Mouse (Mus musculus): ENCODE data around the gene Ndst4. TPM values are rescaled to one million over a fixed set of nuclear protein-coding genes. Genes with fewer than 3 reads are reported as not detected.

The Ndst4 gene
- polyA plus RNA-seq (2015; fragmentation: Nextera tagmentation; extraction: Ambion mirVana), result 1.1 and 1.6 TPM in 2 replicates

DNA sequence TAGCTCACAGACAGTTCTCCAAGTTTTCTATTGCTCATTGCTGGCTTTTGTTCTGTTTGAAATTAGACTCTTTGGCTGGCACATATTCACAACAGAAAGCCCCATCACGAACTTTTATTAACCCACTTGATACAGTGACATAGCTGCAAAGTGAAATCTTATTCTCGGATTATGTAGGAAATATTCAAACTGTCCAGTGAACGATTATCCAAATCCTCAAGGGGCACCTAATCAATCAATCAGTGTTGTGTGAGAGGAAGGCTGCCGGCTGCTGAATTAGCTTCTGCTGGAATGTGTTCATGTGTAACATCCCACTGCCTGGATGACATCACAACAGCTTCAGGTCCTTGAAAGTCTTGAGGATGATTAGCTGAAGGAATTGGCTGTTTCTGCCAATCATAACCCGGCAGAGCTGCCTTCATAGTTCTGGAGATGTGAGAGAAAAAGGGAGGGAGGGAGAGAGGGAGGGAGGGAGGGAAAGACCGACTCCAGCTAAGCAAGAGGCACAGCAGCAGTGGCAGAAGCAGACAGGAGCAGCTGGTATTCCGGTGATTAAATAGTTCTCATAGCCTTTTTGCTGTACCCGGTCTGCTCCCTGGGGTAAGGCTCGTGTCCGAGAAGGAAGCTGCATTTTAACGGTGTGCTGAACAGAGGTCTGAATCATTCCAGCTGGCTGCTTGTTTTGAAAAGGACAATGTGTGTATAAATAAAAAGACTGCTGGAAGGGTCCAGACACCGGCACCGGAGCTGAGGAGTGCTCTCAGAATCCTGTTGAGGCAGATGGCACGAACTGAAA, at the start of gene Ndst4:
Ndst4 (plus strand) TSS at position 476 of the 796 bp plus-strand sequence.
- WGBS, result 2% methylated on average over 14 of the region's 14 CpGs
- Histone ChIP-seq H3K36me3 (no peaks in the 10 kb centered on the region), H3K4me1 (peaks cover 15% of the 10 kb centered on the region), H3K9ac (replicated peaks) (peak within 1 kb of the TSS; percentile 34), H3K27me3 (no peaks in the 10 kb centered on the region), H3K9me3 (no peaks in the 10 kb centered on the region), H3K4me3 (peak within 1 kb of the TSS; percentile 41), H3K27ac (replicated peaks) (peak within 1 kb of the TSS; percentile 41; the same call in 1 of the 2 replicates), H3K4me2 (replicated peaks) (peak within 1 kb of the TSS; percentile 66)
- ATAC-seq (replicated peaks), result peak; percentile 94

DNA sequence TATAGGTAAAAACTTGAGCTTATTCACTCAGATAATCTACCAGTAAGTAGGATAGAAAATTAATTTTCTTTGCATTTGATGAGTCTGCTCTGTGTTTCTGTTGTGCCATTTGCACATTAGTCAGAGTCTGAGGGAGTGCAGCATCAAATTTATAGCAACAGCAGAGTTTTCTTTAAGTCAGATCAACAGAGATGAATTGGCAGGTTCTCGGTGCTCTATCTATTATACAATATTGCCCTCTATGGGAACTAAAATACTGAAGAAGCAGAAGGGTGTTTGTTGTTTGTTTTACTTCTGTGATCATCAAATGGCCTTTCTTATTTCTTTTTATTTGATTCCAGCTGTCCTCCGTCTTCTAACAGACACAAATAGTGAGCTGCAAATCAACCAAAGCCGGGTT, 6.4 kb upstream of the Ndst4 start:
- Histone ChIP-seq H3K4me1 (no peaks in the 10 kb centered on the region), H3K27ac (replicated peaks) (no peak overlapping the region), H3K9me3 (no peaks in the 10 kb centered on the region), H3K4me2 (replicated peaks) (no peak overlapping the region), H3K27me3 (no peaks in the 10 kb centered on the region), H3K4me3 (no peak overlapping the region), H3K36me3 (no peaks in the 10 kb centered on the region), H3K9ac (replicated peaks) (no peak overlapping the region)
- WGBS, result 81% methylated on average over 3 of the region's 3 CpGs
- ATAC-seq (replicated peaks), result no peak

DNA sequence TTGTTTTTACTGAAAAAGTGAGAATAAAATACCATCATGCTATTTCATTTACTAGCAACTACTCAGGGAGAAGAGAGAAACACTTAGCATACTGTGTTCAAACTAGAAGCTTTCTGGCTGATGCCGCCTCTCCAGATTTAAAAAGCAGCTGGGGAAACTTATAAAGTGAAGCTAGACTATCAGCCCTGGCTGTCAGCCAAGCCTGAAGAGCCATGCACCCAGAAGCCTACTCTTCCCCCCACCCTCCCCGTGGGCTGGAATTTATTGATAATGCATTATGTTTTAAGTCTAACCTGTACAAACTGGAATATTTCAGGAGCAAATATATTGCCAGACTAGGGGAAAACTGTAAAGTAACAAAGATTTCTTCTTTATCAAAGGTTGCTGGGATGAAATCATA, 2.6 kb downstream of the Ndst4 start:
- Histone ChIP-seq H3K4me2 (replicated peaks) (no peak overlapping the region), H3K9ac (replicated peaks) (no peak overlapping the region), H3K9me3 (no peaks in the 10 kb centered on the region), H3K27me3 (no peaks in the 10 kb centered on the region), H3K4me1 (peaks cover 15% of the 10 kb centered on the region), H3K27ac (replicated peaks) (no peak overlapping the region), H3K4me3 (no peak overlapping the region), H3K36me3 (no peaks in the 10 kb centered on the region)
- WGBS, result 44% methylated on average over 2 of the region's 2 CpGs
- no peak for ATAC-seq (replicated peaks)

DNA sequence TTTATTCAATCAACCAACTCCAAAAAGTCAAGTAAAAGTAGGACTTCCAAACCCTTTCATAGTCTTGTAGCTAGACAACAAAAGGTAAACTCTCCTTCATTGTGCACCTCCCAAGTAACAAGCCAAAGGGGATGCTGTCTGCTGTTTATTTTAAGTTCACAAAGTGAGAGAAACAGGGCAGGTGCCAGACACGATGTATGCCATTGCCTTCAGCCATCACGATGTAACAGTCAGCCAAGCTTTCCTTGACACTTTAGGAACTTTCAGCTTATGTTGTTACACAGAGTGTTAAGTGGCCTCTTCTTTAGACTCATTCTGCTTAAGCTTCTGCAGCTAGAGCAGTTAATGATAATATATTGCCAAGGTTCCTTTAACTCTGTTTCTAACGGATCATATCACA, 3.1 kb downstream of the Ndst4 start:
- H3K4me2 ChIP-seq (replicated peaks), result no peak overlapping the region

DNA sequence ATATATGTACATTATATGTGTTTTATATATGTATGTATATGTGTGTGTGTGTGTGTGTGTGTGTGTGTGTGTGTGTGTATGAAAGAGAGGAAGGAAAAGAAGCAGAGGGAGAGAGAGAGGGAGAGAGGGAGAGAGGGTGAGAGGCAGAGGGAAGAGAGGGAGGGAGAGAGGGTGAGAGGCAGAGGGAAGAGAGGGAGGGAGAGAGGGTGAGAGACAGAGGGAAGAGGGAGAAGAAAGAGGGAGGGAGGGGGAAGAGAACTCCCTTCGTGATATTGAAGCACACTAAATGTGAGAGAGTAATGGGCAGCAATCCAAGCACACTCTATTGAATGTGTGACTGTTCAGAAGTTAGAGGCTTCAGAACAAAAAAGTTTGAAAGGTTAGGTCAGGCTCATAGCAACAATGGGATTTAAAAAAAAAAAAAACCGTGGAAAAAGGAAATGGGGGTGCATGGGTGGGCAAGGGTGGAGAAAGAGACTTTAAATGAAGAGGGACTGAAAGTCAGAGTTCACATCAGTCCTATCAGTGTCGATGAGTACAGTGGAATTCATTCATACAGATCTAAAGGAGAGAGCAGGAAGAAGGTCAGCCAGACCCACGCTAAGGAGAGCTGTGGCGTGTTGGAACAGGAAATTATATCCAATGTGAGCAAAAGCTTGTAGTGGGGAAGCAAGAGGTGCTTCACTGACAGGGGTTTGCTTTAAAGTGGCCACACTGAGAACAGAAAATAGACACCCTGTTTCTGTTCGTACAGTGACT, 63.2 kb downstream of the Ndst4 start:
- 42% methylated on average over 6 of the region's 6 CpGs for WGBS
- H3K9ac ChIP-seq (replicated peaks), result no peak overlapping the region
- no peak for ATAC-seq (replicated peaks)

More for the DNA sequence above, 3.1 kb downstream of the Ndst4 start:
- H3K27ac ChIP-seq (replicated peaks), result no peak overlapping the region
- H3K4me3 ChIP-seq, result no peak overlapping the region
- peaks cover 15% of the 10 kb centered on the region for H3K4me1 ChIP-seq
- ATAC-seq (replicated peaks), result peak; percentile 45; the same call in 1 of the 2 replicates
- 49% methylated on average over 3 of the region's 3 CpGs for WGBS
- no peaks in the 10 kb centered on the region for H3K9me3 ChIP-seq
- H3K27me3 ChIP-seq, result no peaks in the 10 kb centered on the region
- no peaks in the 10 kb centered on the region for H3K36me3 ChIP-seq
- H3K9ac ChIP-seq (replicated peaks), result no peak overlapping the region

DNA sequence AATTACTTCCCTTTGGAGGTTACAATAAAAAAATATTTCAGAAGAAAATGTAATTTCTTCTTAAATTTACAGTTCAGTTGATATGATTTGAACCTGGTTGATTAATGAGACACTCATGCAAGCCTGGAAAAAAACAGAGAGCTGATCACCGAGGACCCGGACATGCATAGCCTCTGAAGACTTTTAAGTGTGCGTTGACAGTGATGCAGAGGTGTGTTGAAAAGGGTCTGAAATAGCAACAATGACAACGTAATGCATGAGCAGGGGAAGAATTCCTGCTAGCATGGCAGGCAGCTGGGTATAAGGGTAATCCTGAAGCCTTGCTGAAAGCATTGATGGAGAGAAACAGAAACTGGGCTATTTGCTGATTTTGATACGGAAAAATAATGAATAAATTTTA, 106.2 kb downstream of the Ndst4 start:
- no peaks in the 10 kb centered on the region for H3K4me1 ChIP-seq
- no peak overlapping the region for H3K4me3 ChIP-seq
- H3K27ac ChIP-seq (replicated peaks), result no peak overlapping the region
- no peaks in the 10 kb centered on the region for H3K9me3 ChIP-seq
- no peak overlapping the region for H3K4me2 ChIP-seq (replicated peaks)
- H3K27me3 ChIP-seq, result no peaks in the 10 kb centered on the region
- 84% methylated on average over 5 of the region's 5 CpGs for WGBS
- H3K9ac ChIP-seq (replicated peaks), result no peak overlapping the region
- no peaks in the 10 kb centered on the region for H3K36me3 ChIP-seq
- no peak for ATAC-seq (replicated peaks)

More for the DNA sequence above, 63.2 kb downstream of the Ndst4 start:
- H3K4me1 ChIP-seq, result no peaks in the 10 kb centered on the region
- no peak overlapping the region for H3K4me2 ChIP-seq (replicated peaks)
- H3K27me3 ChIP-seq, result no peaks in the 10 kb centered on the region
- H3K4me3 ChIP-seq, result no peak overlapping the region
- no peak overlapping the region for H3K27ac ChIP-seq (replicated peaks)
- H3K36me3 ChIP-seq, result no peaks in the 10 kb centered on the region
- no peaks in the 10 kb centered on the region for H3K9me3 ChIP-seq

DNA sequence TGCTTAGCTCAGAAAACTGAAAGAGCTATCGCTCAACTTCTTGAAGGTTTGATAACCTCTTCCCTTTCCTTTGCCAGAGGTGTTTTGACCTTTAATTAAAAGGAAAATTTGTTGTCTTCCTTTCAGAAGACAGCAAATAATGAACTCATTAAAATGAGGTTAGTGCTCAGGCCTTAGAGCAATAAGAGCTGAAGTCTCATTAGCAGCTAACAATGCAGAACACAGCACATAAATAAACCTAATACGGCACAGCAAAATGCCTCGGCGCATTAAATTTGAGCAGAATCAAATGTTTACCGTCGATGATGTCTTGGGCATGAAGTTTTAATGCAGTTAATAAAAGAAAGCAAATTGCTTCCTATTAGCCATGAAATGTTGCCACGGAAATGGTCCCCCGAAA, 129.5 kb downstream of the Ndst4 start:
- WGBS, result 44% methylated on average over 8 of the region's 8 CpGs
- H3K36me3 ChIP-seq, result no peaks in the 10 kb centered on the region
- no peak overlapping the region for H3K27ac ChIP-seq (replicated peaks)
- no peak overlapping the region for H3K9ac ChIP-seq (replicated peaks)
- no peaks in the 10 kb centered on the region for H3K9me3 ChIP-seq
- no peak overlapping the region for H3K4me2 ChIP-seq (replicated peaks)
- ATAC-seq (replicated peaks), result no peak
- H3K27me3 ChIP-seq, result no peaks in the 10 kb centered on the region
- no peaks in the 10 kb centered on the region for H3K4me1 ChIP-seq
- H3K4me3 ChIP-seq, result no peak overlapping the region

DNA sequence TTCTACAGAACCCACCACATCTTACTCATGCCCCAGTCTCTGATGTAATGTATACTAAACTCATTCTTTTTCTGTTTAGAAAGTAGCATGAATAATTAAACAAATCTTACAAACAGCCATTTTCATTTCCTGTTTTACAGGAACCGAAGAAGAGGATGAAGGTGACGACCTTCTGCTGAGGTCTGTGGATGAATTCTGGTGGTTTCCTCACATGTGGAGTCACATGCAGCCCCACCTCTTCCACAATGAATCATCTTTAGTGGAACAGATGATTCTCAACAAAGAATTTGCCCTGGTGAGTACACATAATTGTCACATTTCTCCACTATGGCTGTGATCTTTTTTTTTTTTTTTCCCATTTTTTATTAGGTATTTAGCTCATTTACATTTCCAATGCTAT, 166.7 kb downstream of the Ndst4 start:
- H3K9me3 ChIP-seq, result no peaks in the 10 kb centered on the region
- H3K4me3 ChIP-seq, result no peak overlapping the region
- ATAC-seq (replicated peaks), result no peak
- H3K27ac ChIP-seq (replicated peaks), result no peak overlapping the region
- H3K27me3 ChIP-seq, result no peaks in the 10 kb centered on the region
- H3K9ac ChIP-seq (replicated peaks), result no peak overlapping the region
- WGBS, result 88% methylated on average over 2 of the region's 2 CpGs
- no peaks in the 10 kb centered on the region for H3K36me3 ChIP-seq
- no peak overlapping the region for H3K4me2 ChIP-seq (replicated peaks)
- no peaks in the 10 kb centered on the region for H3K4me1 ChIP-seq

DNA sequence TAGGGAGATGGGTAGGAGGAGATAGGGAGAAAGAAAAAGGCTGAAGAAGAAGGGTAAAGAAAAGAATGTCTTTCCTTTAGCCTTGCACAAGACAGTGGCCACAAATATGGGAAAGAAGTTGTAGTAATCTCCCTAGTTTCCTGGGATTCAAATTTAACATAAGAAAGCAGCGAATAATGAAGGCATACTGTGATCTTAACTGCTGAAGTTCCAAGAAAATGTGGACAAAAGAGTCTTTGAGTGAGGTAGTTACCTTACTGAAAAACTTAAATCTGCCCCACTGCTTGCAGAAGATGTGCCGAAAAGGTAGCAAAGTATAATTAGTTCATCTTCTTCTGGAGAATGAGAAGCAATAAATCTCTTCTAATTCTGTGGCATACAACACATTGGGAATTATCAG, 228.4 kb downstream of the Ndst4 start:
- 78% methylated on average over 2 of the region's 2 CpGs for WGBS

DNA sequence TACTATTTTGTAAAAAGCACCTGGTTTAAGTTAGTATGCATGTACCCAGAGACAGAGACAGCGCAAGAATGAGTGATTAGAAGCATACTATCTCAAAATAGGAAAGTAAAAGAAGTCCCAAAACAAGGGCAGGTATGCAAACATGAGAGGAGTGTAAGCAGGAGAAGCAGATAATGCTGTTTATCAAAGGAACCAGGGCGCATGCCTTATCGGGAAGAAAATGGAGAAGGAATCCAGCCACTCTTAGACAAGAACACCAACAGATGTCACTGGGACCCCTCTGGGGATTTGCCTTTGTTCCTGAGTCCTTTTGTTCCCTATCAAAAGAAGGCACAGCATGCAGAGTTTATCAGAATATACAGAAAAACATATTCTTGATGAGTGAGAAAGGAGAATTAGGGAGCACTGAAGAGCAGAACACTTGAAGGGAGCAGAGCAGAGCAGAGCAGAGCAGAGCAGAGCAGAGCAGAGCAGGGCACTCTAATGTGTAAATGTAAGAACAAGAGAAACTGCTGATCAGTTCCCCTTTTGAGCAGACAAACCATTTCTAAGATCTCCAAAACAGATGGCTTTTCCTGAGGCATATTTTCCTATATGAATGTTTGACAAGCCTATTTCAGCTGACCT, 251.2 kb downstream of the Ndst4 start:
- no peak for ATAC-seq (replicated peaks)
- Histone ChIP-seq H3K9ac (replicated peaks) (no peak overlapping the region), H3K27ac (replicated peaks) (no peak overlapping the region), H3K27me3 (no peaks in the 10 kb centered on the region), H3K4me2 (replicated peaks) (no peak overlapping the region), H3K36me3 (no peaks in the 10 kb centered on the region), H3K4me1 (no peaks in the 10 kb centered on the region), H3K9me3 (no peaks in the 10 kb centered on the region), H3K4me3 (no peak overlapping the region)
- WGBS, result 50% methylated on average over 3 of the region's 3 CpGs

More for the DNA sequence above, 228.4 kb downstream of the Ndst4 start:
- no peak overlapping the region for H3K4me2 ChIP-seq (replicated peaks)
- H3K4me1 ChIP-seq, result no peaks in the 10 kb centered on the region
- H3K27me3 ChIP-seq, result no peaks in the 10 kb centered on the region
- H3K9ac ChIP-seq (replicated peaks), result no peak overlapping the region
- no peak overlapping the region for H3K27ac ChIP-seq (replicated peaks)
- no peaks in the 10 kb centered on the region for H3K9me3 ChIP-seq
- H3K4me3 ChIP-seq, result no peak overlapping the region
- no peak for ATAC-seq (replicated peaks)
- H3K36me3 ChIP-seq, result no peaks in the 10 kb centered on the region

DNA sequence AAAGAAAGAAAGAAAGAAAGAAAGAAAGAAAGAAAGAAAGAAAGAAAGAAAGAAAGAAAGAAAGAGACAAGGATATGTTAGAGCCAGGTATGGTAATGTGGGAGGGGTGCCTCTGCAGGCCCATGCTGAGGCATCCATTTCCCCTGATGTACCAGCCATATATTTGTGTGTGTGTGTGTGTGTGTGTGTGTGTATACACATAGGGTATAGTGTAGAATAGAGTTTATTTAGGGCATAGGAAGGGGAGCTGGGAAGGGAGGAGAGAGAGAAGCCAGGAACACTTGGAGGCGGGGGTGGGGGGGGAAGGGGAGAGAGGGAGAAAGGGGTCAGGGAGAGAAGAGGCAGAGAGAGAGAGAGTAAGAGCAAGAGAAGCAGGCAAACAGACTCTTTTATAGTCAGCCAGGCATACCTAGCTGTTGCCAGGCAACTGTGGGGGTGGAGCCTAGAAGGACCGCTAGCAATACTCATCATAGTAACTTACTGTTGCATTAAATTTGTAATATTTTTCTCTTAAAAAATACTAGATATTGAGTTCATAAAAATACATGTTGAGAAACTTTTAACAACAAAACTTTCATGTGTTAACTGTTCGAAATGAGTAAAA, 256.3 kb downstream of the Ndst4 start:
- no peak overlapping the region for H3K9ac ChIP-seq (replicated peaks)
- no peaks in the 10 kb centered on the region for H3K9me3 ChIP-seq

More for the DNA sequence above, 256.3 kb downstream of the Ndst4 start:
- peak; percentile 86 for ATAC-seq (replicated peaks)
- Histone ChIP-seq H3K36me3 (no peaks in the 10 kb centered on the region), H3K4me2 (replicated peaks) (no peak overlapping the region), H3K27me3 (no peaks in the 10 kb centered on the region), H3K4me3 (no peak overlapping the region), H3K4me1 (no peaks in the 10 kb centered on the region), H3K27ac (replicated peaks) (no peak overlapping the region)
- 47% methylated on average over 3 of the region's 3 CpGs for WGBS

All from forebrain, embryonic 15.5 days (tissue).